Mouse (Mus musculus): ENCODE data around the gene Nlgn1.

Gene Nlgn1

DNA sequence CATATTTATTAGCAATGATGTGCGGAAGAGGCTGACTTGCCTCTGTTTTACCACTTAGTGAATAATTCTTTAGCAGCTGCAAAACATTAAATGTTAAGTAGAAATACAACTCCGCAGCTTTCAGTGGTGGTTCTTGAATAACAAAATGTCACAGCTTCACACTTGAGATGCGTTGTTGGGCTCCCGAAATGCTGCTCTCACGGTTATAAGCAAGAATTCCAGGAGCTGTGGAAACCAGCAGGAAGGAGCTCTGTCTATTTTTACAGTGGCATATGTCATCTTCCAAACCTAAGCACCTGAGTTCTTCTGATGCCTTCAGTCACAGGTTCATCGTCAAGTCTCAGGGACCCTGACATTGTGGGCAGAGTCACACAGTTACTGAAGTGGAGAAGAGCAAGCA lies 556.8 kb downstream of the Nlgn1 start:
- no peak for DNase-seq

DNA sequence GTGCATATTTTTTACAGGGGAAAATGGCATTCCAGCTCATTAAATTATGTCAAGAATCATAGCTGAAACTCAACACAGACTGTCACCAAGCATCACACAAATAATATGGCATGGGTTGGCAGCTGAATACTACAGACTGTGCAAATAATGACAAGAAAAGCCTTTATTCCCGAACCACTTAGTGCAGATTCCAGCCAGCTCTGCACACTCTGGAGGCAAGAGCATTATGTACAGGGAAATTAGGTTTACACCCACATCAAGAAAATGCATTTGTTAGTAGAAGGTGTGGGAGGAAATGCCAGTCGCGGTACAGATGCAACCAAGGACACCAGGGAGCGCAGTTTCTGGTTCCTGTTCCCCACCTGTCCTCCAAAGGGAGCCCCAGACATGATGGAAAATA lies 558.4 kb downstream of the Nlgn1 start:
- DNase-seq: no peak

DNA sequence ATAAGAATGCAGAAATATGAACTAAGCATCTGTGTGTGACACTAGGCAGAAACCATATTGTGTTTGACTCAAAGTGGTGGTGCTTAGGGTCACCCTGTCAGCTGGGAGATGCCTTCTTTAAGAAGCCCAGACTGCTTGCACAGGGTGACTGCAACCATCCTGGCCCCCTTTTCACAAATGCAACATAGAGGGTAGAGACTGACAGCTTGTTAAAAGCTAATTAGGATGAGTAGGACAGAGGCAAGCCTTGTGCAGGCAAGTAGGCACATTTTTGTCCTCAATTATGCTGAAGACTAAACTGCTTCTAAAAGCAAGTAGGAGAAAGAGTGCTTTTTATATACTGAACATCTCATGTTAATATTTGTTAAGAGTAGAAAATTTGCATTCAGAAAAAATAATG lies 558.8 kb downstream of the Nlgn1 start:
- no peak for DNase-seq

GRCm38 (mm10) chr3:25763689-25764088 lies 568.6 kb downstream of the Nlgn1 start:
- DNase-seq: no peak

DNA sequence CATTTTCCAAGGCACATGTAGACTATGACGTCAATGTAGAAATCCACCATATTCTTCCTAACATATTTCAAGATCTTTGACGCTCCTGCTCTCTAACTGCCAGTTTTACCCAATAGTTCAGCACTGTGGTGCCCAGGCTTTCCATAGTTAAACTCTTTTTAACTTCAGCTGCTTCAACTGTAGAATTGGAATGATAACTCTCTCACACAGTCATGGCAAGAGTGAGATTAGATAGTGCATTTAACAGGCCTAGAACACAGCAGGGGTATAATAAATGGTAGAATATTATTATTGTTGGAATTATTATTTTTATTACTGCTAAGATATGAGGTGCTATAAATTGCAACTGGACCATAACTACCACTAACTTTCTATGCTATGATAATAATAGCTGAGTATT lies 574.4 kb downstream of the Nlgn1 start:
- DNase-seq: no peak

GRCm38 (mm10) chr3:25724111-25724510 lies 608.1 kb downstream of the Nlgn1 start:
- DNase-seq: no peak

- no peak for DNase-seq
Observed at GRCm38 (mm10) chr3:25721464-25721863, 610.8 kb downstream of the Nlgn1 start.

- no peak for DNase-seq
Observed at GRCm38 (mm10) chr3:25707380-25707779, 624.9 kb downstream of the Nlgn1 start.

- DNase-seq: no peak
Observed at GRCm38 (mm10) chr3:25697231-25697630, 635.0 kb downstream of the Nlgn1 start.

DNA sequence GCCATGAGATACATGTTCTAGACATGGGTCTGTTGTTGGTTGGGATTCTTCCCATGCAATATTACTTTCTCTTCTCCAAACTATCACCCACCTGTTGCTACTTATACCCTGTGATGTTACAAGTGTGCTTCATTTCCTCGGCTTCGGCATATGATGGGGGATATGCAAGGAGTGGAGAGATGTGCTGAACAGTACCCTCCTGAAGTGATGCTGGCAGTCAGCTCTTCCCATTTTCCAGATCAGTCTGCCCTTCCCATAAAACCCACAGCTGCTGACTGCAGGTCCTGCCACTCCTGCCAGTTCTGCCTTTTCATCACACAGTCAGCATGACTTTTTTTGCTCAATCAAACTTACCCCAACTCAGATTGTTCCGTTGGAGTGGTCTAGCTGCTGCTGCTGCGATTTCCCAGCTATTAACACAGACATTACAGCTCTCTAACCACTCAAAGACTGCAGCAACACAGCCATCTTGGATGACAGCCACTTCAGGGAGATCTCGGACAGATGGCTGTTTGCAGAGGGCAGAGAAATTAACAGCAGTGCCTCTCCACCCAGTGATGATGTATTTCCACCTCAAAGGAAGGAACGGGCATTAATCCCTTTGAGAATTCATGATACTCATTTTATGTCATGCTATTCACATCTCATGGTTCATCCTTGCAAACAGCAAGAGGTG lies 643.3 kb downstream of the Nlgn1 start:
- DNase-seq: no peak

DNA sequence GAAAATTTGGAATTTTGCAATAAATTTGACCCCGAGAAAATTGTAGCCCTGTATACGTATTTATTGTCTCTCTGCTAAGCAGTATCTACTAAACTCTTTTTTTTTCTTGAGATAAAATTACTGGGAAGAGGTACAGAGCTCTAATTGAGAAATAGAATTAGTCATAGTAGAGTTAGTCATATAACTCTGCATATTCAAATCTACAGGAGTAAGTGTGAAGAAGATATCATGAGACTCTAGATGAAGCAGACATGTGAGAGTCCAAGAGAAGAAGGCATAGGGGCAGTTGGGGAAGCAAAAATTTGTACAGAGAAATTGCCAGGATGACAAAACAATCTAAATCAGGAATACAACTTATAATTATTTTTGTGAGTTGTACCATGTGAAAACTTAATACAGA lies 648.6 kb downstream of the Nlgn1 start:
- DNase-seq: no peak

- DNase-seq: peak; percentile 15
Observed at GRCm38 (mm10) chr3:25679373-25679772, 652.9 kb downstream of the Nlgn1 start.

- DNase-seq: no peak
Observed at GRCm38 (mm10) chr3:25675888-25676287, 656.4 kb downstream of the Nlgn1 start.

DNA sequence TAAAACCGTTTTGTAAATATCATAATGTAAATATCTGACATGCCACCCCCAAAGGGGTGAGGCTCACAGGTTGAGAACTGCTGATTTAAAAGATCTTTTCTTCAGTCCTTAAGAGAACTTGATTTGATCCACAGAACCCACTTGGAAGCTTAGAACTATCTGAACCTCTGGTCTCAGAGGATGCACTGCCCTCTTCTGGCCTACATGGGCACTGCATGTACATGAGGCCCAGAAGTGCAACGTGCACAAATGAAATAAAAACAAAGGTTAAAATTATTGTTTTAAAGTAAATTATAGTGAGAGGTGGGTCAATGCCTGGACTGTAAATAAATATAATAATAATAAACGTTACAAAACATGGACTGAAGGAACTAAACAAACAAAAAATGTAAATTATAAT lies 657.2 kb downstream of the Nlgn1 start:
- DNase-seq: no peak

- no peak for DNase-seq
Observed at GRCm38 (mm10) chr3:25673408-25673807, 658.9 kb downstream of the Nlgn1 start.

- no peak for DNase-seq
Observed at GRCm38 (mm10) chr3:25672779-25673178, 659.5 kb downstream of the Nlgn1 start.

DNA sequence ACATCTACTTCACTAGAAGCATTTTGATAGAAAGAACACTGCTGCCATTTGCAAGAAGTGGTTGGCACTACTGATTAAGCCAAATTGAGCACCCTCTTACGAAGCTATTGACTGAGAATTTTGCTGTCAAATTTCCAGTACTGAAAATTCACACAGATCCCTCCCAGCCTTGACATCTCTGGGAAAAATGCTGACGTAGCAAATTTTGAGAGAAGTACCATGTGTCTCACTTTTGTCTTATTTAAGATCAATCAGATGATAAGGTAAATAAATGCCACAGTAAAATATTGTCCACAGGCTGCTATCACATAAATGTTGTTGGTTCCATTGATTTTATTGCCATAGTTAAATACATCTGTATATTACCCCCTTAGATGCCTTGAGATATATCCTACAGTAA lies 668.8 kb downstream of the Nlgn1 start:
- DNase-seq: no peak

- no peak for DNase-seq
Observed at GRCm38 (mm10) chr3:25660285-25660684, 672.0 kb downstream of the Nlgn1 start.

DNA sequence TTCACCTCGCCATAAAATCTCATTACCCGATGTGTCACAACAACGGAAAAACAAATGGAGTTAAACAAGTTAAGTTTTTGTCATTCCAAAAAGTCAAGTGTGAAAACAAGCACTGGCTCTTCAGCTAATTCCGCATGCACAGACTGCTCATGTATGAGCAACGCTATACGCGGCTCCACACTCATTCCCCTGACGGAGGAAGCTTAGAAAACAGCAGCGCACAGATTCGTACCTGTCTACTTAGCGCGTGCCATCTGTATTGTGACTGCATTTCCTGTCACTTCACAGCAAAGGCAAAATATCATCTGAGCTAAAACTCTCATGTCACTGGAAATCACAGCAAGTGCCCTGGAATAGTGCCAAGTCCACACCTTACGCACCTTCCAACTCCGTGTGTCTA lies 674.3 kb downstream of the Nlgn1 start:
- no peak for DNase-seq

- DNase-seq: no peak
Observed at GRCm38 (mm10) chr3:25657074-25657473, 675.2 kb downstream of the Nlgn1 start.

GRCm38 (mm10) chr3:25653010-25653409 lies 679.2 kb downstream of the Nlgn1 start:
- no peak for DNase-seq

GRCm38 (mm10) chr3:25645895-25646691 lies 686.2 kb downstream of the Nlgn1 start:
- no peak for DNase-seq

GRCm38 (mm10) chr3:25629198-25629597 lies 703.1 kb downstream of the Nlgn1 start:
- no peak for DNase-seq

DNA sequence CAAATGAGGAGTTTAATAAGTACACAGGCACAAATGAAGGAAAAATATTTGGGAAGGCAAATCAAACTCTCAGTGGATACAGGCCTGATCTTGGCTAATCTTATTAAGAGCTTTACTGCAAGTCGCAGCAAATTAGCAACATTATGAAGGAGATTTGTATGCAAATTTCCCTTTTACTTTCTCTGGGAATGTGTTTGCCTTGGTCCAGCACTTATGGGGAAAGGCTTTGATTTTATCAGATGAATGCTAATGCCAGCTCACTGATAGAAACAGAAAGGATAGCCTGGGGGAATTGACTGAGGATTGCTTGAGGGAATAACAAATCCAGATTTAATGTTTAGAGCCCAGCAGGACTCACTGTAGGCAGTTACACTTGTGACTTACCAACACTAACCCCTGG lies 725.7 kb downstream of the Nlgn1 start:
- DNase-seq: no peak

DNA sequence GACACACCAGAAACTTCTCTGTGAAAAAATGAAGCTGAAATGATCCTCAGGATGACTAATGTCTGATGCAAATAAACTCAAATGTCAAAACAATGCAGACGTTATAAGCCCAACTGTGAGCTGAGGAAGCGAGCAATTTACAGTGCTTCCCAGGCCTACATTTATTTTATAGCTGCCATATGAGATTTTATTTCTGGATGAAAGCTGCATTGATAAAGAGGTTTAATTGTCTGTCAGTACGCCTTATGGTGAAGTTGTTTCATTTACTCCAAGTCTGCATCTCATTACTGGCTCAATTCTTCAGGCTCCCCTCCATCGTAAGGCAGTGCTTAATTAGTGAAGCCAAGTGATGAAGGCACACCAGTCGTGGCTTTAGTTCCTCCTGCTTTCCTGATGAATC lies 734.7 kb downstream of the Nlgn1 start:
- DNase-seq: no peak

Measured in kidney, adult 11 months (tissue).